Comparison of ENCODE assay signal across 8 mouse cellular contexts in genomic region chr5:136966331-136966730, GRCm38 (mm10). TPM values are rescaled to one million over a fixed set of nuclear protein-coding genes. Genes with fewer than 3 reads are reported as not detected.
A peak's percentile ranks its signal among the peaks of the same experiment; 100 is the strongest.
DNase-seq lines count a peak whose midpoint lies in the region; ATAC-seq lines count a peak whose summit lies in the region.

Gene Cldn15, plus strand, starts transcription at chr5:136966616.

- H3K9ac ChIP-seq in intestine, embryonic 16.5 days (ENCODE audit: low read depth, low read length) = peak within 1 kb of the TSS; percentile 33
- H3K9ac ChIP-seq in liver, embryonic 15.5 days = peak within 1 kb of the TSS; percentile 45

- no peaks in the 10 kb centered on the region for H3K27me3 ChIP-seq in intestine, embryonic 16.5 days (replicated peaks; ENCODE audit: control insufficient read depth, insufficient read depth, low read length)
- H3K27me3 ChIP-seq in liver, embryonic 15.5 days = no peaks in the 10 kb centered on the region

- peak; percentile 59 for DNase-seq in ZHBTc4 (ENCODE audit: low read depth, low spot score)
- DNase-seq in adrenal gland, postnatal 4 days (ENCODE audit: low spot score in 2 of 2) = no peak
- no peak for DNase-seq in right cerebral cortex, adult 2 months (ENCODE audit: low spot score in 2 of 2)
- DNase-seq in thymus, postnatal 0 days (ENCODE audit: low spot score) = no peak
- DNase-seq in frontal cortex, adult 2 months (ENCODE audit: extremely low spot score in 1 of 2, low spot score in 1 of 2) = no peak
- no peak for DNase-seq in spleen, adult 12 weeks (ENCODE audit: low spot score)

- peak within 1 kb of the TSS; percentile 30; the same call in 1 of the 2 replicates for H3K4me3 ChIP-seq in intestine, embryonic 16.5 days (ENCODE audit: low read length)
- H3K4me3 ChIP-seq in liver, embryonic 15.5 days (replicated peaks) = peak within 1 kb of the TSS; percentile 27; the same call in 1 of the 2 replicates

- H3K36me3 ChIP-seq in intestine, embryonic 16.5 days (ENCODE audit: control insufficient read depth, insufficient read depth, low read length) = peaks cover 3% of the 10 kb centered on the region; the same call in 1 of the 2 replicates
- H3K36me3 ChIP-seq in liver, embryonic 15.5 days (replicated peaks) = peaks cover 41% of the 10 kb centered on the region

- 25% methylated on average over 6 of the region's 6 CpGs for WGBS in intestine, embryonic 16.5 days
- WGBS in liver, embryonic 15.5 days (ENCODE audit: insufficient replicate concordance) = 53% methylated on average over 6 of the region's 6 CpGs

- ATAC-seq in intestine, embryonic 16.5 days = no peak
- ATAC-seq in liver, embryonic 15.5 days (ENCODE audit: insufficient read depth) = no peak

- H3K9me3 ChIP-seq in intestine, embryonic 16.5 days (ENCODE audit: control insufficient read depth, low read length) = no peaks in the 10 kb centered on the region
- no peaks in the 10 kb centered on the region for H3K9me3 ChIP-seq in liver, embryonic 15.5 days (replicated peaks)

- H3K27ac ChIP-seq in intestine, embryonic 16.5 days (ENCODE audit: low read length) = peak within 1 kb of the TSS; percentile 89
- peak within 1 kb of the TSS; percentile 92 for H3K27ac ChIP-seq in liver, embryonic 15.5 days (replicated peaks)

- peak within 1 kb of the TSS; percentile 37 for H3K4me2 ChIP-seq in intestine, embryonic 16.5 days (ENCODE audit: low read depth, low read length)
- peak within 1 kb of the TSS; percentile 63 for H3K4me2 ChIP-seq in liver, embryonic 15.5 days

- H3K4me1 ChIP-seq in intestine, embryonic 16.5 days (ENCODE audit: control insufficient read depth, insufficient read depth, low read length) = peaks cover 57% of the 10 kb centered on the region
- H3K4me1 ChIP-seq in liver, embryonic 15.5 days (replicated peaks) = peaks cover 63% of the 10 kb centered on the region

RNA-seq across cellular contexts. Expression of gene Cldn15, which starts in this region (rescaled TPM):
- 10 to 100 TPM; 11.1 to 13.4 TPM for total RNA-seq in adrenal gland, postnatal 4 days (2021)
- 34.8 and 36.6 TPM in 2 replicates for polyA plus RNA-seq in intestine, embryonic 16.5 days (2015; fragmentation: Nextera tagmentation; extraction: Ambion mirVana)
- polyA plus RNA-seq in liver, embryonic 15.5 days (2015; fragmentation: Nextera tagmentation; extraction: Ambion mirVana) = 5.9 and 8.1 TPM in 2 replicates
- polyA plus RNA-seq in thymus, postnatal 0 days (2015; fragmentation: Nextera tagmentation; extraction: Ambion mirVana) = 1.2 and 2.2 TPM in 2 replicates
- 0.12 and 0.21 TPM in 2 replicates for polyA plus RNA-seq in frontal cortex, adult 2 months (2012; rRNA removed)
